Mouse (Mus musculus): ENCODE data around the gene Zbtb41. TPM values are rescaled to one million over a fixed set of nuclear protein-coding genes. Genes with fewer than 3 reads are reported as not detected.
"Not testable (repeated sequence)": the region's sequence is repeated elsewhere in the genome, so short reads cannot be mapped to it uniquely, and the experiment has no call there.

Zbtb41 gene
- polyA plus RNA-seq (2011; ENCODE audit: insufficient read length, low read depth, missing spikeins): 38.9 and 41.1 TPM in 2 replicates

GRCm38 (mm10) chr1:139421875-139422791 lies at the start of gene Zbtb41:
Gene Zbtb41, plus strand, starts transcription at chr1:139422288.
- TF ChIP-seq POLR2A (IDR thresholded peaks at IDR 0.05; ENCODE audit: low read depth, low read length) (peak; percentile 83), CTCF (IDR thresholded peaks at IDR 0.05; ENCODE audit: borderline replicate concordance, insufficient read depth, low read length) (peak; percentile 6; the same call in 1 of the 2 replicates)
- peak within 1 kb of the TSS; percentile 65 for H3K27ac ChIP-seq (ENCODE audit: insufficient read depth, low read length)
- H3K4me3 ChIP-seq (ENCODE audit: insufficient read depth, low read length): peak within 1 kb of the TSS; percentile 95
- H3K4me1 ChIP-seq (ENCODE audit: control insufficient read depth, insufficient read depth, low read length): peaks cover 9% of the 10 kb centered on the region

DNA sequence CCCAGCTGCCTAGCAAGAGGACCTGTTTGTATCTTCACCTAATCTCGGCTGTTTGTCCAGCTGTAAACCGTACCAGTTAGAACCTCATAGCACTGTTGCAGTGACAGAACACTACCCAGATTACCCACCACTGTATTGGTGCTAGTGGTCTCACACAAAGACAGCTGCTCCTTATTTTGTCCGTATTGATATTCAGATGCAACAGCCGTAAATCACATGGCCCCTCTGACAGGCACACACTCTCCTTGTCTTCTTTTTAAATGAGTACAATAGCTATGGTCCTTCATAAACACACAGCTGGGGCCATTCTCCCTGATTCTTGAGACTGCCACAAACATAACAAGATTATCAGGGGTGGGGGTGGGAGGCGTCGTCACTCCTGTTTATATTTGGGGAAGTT lies 46.2 kb upstream of the Zbtb41 start:
- no peak overlapping the region for H3K4me3 ChIP-seq (ENCODE audit: insufficient read depth, low read length)
- H3K4me1 ChIP-seq (ENCODE audit: control insufficient read depth, insufficient read depth, low read length): no peaks in the 10 kb centered on the region
- H3K27ac ChIP-seq (ENCODE audit: insufficient read depth, low read length): no peak overlapping the region
- TF ChIP-seq CTCF (IDR thresholded peaks at IDR 0.05; ENCODE audit: borderline replicate concordance, insufficient read depth, low read length) (no peak), POLR2A (IDR thresholded peaks at IDR 0.05; ENCODE audit: low read depth, low read length) (no peak)

GRCm38 (mm10) chr1:139376638-139377286 lies 45.3 kb upstream of the Zbtb41 start, which contains the start of gene Crb1:
Gene Crb1, minus strand, starts transcription at chr1:139377100.
- H3K4me1 ChIP-seq (ENCODE audit: control insufficient read depth, insufficient read depth, low read length): no peaks in the 10 kb centered on the region
- TF ChIP-seq POLR2A (IDR thresholded peaks at IDR 0.05; ENCODE audit: low read depth, low read length) (no peak), CTCF (IDR thresholded peaks at IDR 0.05; ENCODE audit: borderline replicate concordance, insufficient read depth, low read length) (no peak)
- no peak within 1 kb of the TSS for H3K4me3 ChIP-seq (ENCODE audit: insufficient read depth, low read length)
- no peak within 1 kb of the TSS for H3K27ac ChIP-seq (ENCODE audit: insufficient read depth, low read length)

DNA sequence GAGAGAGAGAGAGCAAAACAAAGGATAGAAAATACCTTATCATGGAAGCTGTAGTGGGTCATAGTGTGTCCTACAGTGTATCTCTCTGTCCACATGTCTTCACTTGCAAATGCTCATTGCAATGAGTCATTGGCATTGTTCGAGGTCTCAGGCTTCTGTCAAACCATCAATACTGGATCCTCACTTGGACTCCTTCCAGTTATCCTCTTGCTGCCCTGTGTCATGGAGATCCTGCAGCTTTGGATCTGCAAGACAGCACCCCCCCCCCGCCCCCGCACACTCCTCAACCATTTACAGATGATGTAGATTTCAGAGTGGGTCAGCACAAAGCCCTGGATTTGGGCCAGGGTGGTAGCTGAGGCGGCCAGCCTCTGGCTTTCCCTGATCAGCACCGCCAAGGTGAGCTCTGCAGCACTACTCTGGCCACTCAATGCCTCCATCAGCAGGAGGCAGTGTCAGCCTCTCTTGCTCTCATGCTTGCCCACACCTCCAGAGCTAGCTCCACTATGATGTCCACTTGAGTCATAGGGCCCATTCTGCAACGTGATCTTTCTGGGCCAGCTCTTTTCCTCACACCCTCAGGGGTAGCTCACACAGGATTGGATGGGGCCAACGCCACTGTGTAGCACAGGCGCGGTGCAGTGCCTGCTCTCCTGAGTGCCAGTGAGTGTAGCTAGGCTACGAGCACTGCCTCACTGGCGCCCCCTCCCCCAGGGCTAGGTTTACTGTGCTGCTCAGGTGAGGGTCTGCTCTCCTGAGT lies 43.0 kb upstream of the Zbtb41 start:
- Histone ChIP-seq H3K27ac (ENCODE audit: insufficient read depth, low read length) (no peak overlapping the region), H3K4me1 (ENCODE audit: control insufficient read depth, insufficient read depth, low read length) (no peaks in the 10 kb centered on the region), H3K4me3 (ENCODE audit: insufficient read depth, low read length) (no peak overlapping the region)
- TF ChIP-seq CTCF (IDR thresholded peaks at IDR 0.05; ENCODE audit: borderline replicate concordance, insufficient read depth, low read length): peak; percentile 17; the same call in 1 of the 2 replicates
- no peak for TF ChIP-seq POLR2A (IDR thresholded peaks at IDR 0.05; ENCODE audit: low read depth, low read length)

DNA sequence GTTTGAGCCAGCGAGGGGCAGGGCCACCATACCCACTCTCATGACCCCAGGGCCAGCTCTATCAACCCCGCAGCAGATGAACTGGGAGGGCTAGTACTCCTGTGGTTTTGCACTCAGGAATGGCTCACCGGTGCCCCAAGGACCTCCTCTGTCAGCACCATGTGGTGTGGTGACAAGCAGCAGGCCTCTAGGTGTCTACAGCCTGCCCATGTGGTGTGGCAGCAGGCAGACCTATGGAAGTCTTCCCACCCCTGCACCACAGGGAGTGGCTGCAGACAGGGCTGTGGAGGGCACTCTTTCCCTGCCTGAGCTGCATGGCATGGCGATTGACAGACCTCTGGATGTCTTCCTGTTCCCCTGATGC lies 42.5 kb upstream of the Zbtb41 start:
- TF ChIP-seq POLR2A (IDR thresholded peaks at IDR 0.05; ENCODE audit: low read depth, low read length) (no peak), CTCF (IDR thresholded peaks at IDR 0.05; ENCODE audit: borderline replicate concordance, insufficient read depth, low read length) (no peak)
- Histone ChIP-seq H3K4me3 (ENCODE audit: insufficient read depth, low read length) (no peak overlapping the region), H3K27ac (ENCODE audit: insufficient read depth, low read length) (no peak overlapping the region), H3K4me1 (ENCODE audit: control insufficient read depth, insufficient read depth, low read length) (no peaks in the 10 kb centered on the region)

DNA sequence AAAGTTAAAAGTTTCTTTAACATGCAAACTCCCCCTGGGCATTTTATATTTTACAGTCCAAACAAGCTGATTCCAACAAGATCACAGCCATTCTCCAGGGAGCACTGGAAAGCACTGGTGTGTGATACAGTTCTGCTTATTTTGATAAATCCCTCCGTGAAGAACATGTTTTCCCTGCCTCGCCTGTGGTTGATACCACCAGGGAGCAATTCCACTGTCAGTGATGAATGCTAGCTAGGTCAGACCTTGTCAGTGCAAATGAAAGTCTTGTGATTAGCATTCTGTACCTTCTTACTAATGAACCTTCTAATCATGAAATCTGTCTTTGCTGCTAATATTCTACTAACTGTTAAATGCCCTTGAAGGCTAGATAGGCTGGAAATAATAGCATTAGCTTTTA lies 30.3 kb upstream of the Zbtb41 start:
- Histone ChIP-seq H3K27ac (ENCODE audit: insufficient read depth, low read length) (no peak overlapping the region), H3K4me3 (ENCODE audit: insufficient read depth, low read length) (no peak overlapping the region), H3K4me1 (ENCODE audit: control insufficient read depth, insufficient read depth, low read length) (no peaks in the 10 kb centered on the region)
- TF ChIP-seq POLR2A (IDR thresholded peaks at IDR 0.05; ENCODE audit: low read depth, low read length): no peak
- TF ChIP-seq CTCF (IDR thresholded peaks at IDR 0.05; ENCODE audit: borderline replicate concordance, insufficient read depth, low read length): no peak

DNA sequence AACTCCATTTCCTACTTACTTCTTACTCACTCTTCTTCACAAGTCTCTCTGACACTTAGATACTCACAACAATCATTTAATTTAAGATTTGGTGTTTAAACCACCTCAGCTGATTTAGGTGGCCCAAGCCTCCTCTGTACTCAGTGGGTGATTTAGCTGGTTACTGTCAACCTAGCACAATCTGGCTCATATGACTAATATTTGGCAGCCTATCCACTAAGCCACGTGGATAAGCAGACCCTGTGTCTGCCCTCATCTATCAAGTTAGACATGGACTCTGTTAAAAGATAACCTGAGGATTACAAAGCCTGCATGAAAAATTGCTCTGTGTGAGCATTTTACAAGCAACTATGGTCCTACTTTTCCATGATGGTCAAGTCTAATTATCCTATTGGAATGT lies 25.5 kb upstream of the Zbtb41 start:
- TF ChIP-seq POLR2A (IDR thresholded peaks at IDR 0.05; ENCODE audit: low read depth, low read length) (no peak), CTCF (IDR thresholded peaks at IDR 0.05; ENCODE audit: borderline replicate concordance, insufficient read depth, low read length) (no peak)
- Histone ChIP-seq H3K4me1 (ENCODE audit: control insufficient read depth, insufficient read depth, low read length) (no peaks in the 10 kb centered on the region), H3K27ac (ENCODE audit: insufficient read depth, low read length) (no peak overlapping the region), H3K4me3 (ENCODE audit: insufficient read depth, low read length) (no peak overlapping the region)

GRCm38 (mm10) chr1:139405766-139406165 lies 16.3 kb upstream of the Zbtb41 start:
- H3K4me1 ChIP-seq (ENCODE audit: control insufficient read depth, insufficient read depth, low read length): no peaks in the 10 kb centered on the region
- no peak overlapping the region for H3K27ac ChIP-seq (ENCODE audit: insufficient read depth, low read length)
- no peak overlapping the region for H3K4me3 ChIP-seq (ENCODE audit: insufficient read depth, low read length)
- TF ChIP-seq CTCF (IDR thresholded peaks at IDR 0.05; ENCODE audit: borderline replicate concordance, insufficient read depth, low read length): no peak
- no peak for TF ChIP-seq POLR2A (IDR thresholded peaks at IDR 0.05; ENCODE audit: low read depth, low read length)

DNA sequence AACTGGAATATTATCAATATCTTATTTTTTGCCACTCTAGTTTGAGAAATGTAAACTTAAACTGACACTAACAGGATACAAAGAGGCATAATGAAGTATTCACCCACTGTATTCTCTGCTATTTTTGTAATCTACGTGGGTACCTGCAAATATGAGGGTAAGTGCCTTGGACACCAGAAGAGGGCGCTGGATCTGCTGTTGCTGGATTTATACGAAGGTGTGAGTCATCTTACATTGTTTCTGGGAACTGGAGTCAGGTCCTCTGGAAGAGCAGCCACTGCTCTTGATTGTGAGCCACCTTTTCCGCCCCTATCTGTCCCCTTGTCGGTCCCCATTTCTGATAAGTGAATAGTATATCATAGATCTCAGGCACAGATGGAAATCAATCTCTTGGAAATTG lies 14.4 kb upstream of the Zbtb41 start:
- Histone ChIP-seq H3K4me1 (ENCODE audit: control insufficient read depth, insufficient read depth, low read length) (no peaks in the 10 kb centered on the region), H3K27ac (ENCODE audit: insufficient read depth, low read length) (no peak overlapping the region), H3K4me3 (ENCODE audit: insufficient read depth, low read length) (no peak overlapping the region)
- TF ChIP-seq CTCF (IDR thresholded peaks at IDR 0.05; ENCODE audit: borderline replicate concordance, insufficient read depth, low read length): no peak
- TF ChIP-seq POLR2A (IDR thresholded peaks at IDR 0.05; ENCODE audit: low read depth, low read length): no peak

DNA sequence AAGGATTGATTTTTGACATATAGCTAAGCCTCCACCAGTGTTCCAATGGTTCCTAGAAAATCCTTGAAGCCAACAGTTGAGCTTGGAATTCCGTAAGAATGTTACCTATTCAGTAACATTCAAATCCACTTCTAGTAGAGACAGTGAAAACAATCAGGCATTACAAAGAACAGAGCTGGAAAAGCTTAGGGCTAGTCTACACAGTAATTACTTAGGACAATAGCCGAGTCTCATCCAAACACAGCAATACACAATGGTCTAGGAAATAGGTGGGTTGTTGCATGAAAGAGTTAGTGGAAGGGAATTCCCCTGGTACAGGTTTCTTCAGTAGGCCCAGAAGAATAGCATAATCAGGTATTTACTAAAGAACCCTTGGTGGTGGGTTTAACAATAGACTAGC lies 9.7 kb upstream of the Zbtb41 start:
- not testable (repeated sequence) for H3K4me1 ChIP-seq (ENCODE audit: control insufficient read depth, insufficient read depth, low read length); H3K27ac ChIP-seq (ENCODE audit: insufficient read depth, low read length); H3K4me3 ChIP-seq (ENCODE audit: insufficient read depth, low read length)
